Mouse (Mus musculus): Measurements from ENCODE around the gene Msmb.
"Not testable (repeated sequence)": the region's sequence is repeated elsewhere in the genome, so short reads cannot be mapped to it uniquely, and the experiment has no call there.

The Msmb gene

GRCm38 (mm10) chr14:32141723-32142122 lies at the start of gene Msmb:
Gene Msmb (plus strand): TSS chr14:32142023.
- DNase-seq (ENCODE audit: low read depth): no peak

GRCm38 (mm10) chr14:32093018-32093417 lies 48.8 kb upstream of the Msmb start:
- no peak for DNase-seq (ENCODE audit: low read depth)

GRCm38 (mm10) chr14:32093500-32094117 lies 48.2 kb upstream of the Msmb start:
- no peak for DNase-seq (ENCODE audit: low read depth)

GRCm38 (mm10) chr14:32095646-32096045 lies 46.2 kb upstream of the Msmb start:
- DNase-seq (ENCODE audit: low read depth): no peak

GRCm38 (mm10) chr14:32096740-32097139 lies 45.1 kb upstream of the Msmb start:
- DNase-seq (ENCODE audit: low read depth): no peak

- DNase-seq (ENCODE audit: low read depth): no peak
Measured at GRCm38 (mm10) chr14:32097691-32098090, 44.1 kb upstream of the Msmb start.

GRCm38 (mm10) chr14:32098951-32099350 lies 42.9 kb upstream of the Msmb start:
- DNase-seq (ENCODE audit: low read depth): no peak

- DNase-seq (ENCODE audit: low read depth): no peak
Measured at GRCm38 (mm10) chr14:32103556-32103955, 38.3 kb upstream of the Msmb start.

GRCm38 (mm10) chr14:32105663-32106062 lies 36.2 kb upstream of the Msmb start:
- DNase-seq (ENCODE audit: low read depth): no peak

- DNase-seq (ENCODE audit: low read depth): no peak
Measured at GRCm38 (mm10) chr14:32106911-32107310, 34.9 kb upstream of the Msmb start.

GRCm38 (mm10) chr14:32112124-32112523 lies 29.7 kb upstream of the Msmb start:
- not testable (repeated sequence) for DNase-seq (ENCODE audit: low read depth)

- peak; percentile 29 for DNase-seq (ENCODE audit: low read depth)
Measured at GRCm38 (mm10) chr14:32120940-32121919, 20.6 kb upstream of the Msmb start.

GRCm38 (mm10) chr14:32121920-32122315 lies 19.9 kb upstream of the Msmb start:
- no peak for DNase-seq (ENCODE audit: low read depth)

- no peak for DNase-seq (ENCODE audit: low read depth)
Measured at GRCm38 (mm10) chr14:32124261-32124660, 17.6 kb upstream of the Msmb start.

- not testable (repeated sequence) for DNase-seq (ENCODE audit: low read depth)
Measured at GRCm38 (mm10) chr14:32125256-32125655, 16.6 kb upstream of the Msmb start.

- DNase-seq (ENCODE audit: low read depth): no peak
Measured at GRCm38 (mm10) chr14:32128409-32128808, 13.4 kb upstream of the Msmb start.

GRCm38 (mm10) chr14:32131836-32132235 lies 10.0 kb upstream of the Msmb start:
- no peak for DNase-seq (ENCODE audit: low read depth)

GRCm38 (mm10) chr14:32134293-32134692 lies 7.5 kb upstream of the Msmb start:
- DNase-seq (ENCODE audit: low read depth): no peak

GRCm38 (mm10) chr14:32136467-32136866 lies 5.4 kb upstream of the Msmb start:
- DNase-seq (ENCODE audit: low read depth): not testable (repeated sequence)

- DNase-seq (ENCODE audit: low read depth): no peak
Measured at GRCm38 (mm10) chr14:32140359-32140965, 1.4 kb upstream of the Msmb start.

GRCm38 (mm10) chr14:32144734-32145133 lies 2.9 kb downstream of the Msmb start:
- no peak for DNase-seq (ENCODE audit: low read depth)

- DNase-seq (ENCODE audit: low read depth): no peak
Measured at GRCm38 (mm10) chr14:32145401-32145800, 3.6 kb downstream of the Msmb start.

Measured in NIH3T3 (cell line).